Mouse (Mus musculus) megakaryocyte, adult 5-6 weeks (primary cell): ENCODE data around the gene Cyp4x1. TPM values are rescaled to one million over a fixed set of nuclear protein-coding genes. Genes with fewer than 3 reads are reported as not detected.
A peak's percentile ranks its signal among the peaks of the same experiment; 100 is the strongest.

Source experiments
- ATAC-seq: 2 replicates; pipeline ENCODE4 v1.8.0; 2016; ENCODE audit warnings: mild to moderate bottlenecking, inconsistent platforms; ENCODE audit not compliant: poor library complexity, severe bottlenecking
- total RNA-seq, 2 experiments: library from RNA; stranded (forward) in 1 of 2; stranded (reverse) in 1 of 2; fragments of 153-499, 151-499 nt in 1 of 2; fragments of 221-1000, 200-1000 nt in 1 of 2; gene quantifications; 2 replicates each; pipeline versions ENCODE4 v1.2.3 to v1.2.4; 2015 to 2017

Gene Cyp4x1
- total RNA-seq, 2 experiments from 2014 or later = not detected

DNA sequence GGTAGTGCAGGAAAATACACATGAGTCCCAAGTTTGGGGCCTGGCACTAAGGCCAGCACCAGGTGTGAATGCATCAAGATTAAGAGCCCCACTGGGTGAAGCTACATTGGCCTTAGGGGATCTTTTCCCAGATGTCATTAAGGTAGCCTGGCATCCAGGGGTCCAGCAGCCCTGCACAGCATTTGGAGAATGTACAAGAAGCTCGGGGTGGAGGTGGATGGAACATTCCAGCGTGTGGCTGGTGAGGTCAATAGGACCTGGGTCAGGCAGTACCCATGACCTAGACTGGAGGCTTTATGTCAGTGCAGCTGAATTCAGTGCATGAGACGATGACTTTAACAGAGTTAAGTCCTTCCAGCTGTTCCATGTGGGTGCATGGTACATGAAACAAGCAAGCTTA, 42.3 kb downstream of the Cyp4x1 start:
- no peak for ATAC-seq

DNA sequence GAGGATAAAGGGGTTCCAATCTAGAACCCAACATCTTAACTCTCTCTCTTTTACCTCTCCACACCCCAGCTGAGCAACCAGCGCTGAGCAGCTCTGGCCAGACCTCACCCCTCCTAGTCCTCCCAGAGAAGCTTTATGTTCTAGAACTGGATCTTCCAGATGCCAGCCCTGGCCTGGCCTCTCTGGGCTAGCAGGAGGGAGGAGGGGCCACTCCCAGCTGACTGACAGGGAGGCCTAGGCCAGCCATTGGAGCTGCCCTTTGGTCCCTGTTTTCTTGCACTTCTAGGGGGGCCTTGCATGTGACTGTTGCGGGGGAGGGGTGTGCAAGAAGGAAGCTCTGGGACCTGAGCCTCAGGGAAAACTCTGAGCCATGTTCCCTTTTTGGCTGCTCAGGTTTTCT, 43.5 kb downstream of the Cyp4x1 start:
- ATAC-seq = no peak

DNA sequence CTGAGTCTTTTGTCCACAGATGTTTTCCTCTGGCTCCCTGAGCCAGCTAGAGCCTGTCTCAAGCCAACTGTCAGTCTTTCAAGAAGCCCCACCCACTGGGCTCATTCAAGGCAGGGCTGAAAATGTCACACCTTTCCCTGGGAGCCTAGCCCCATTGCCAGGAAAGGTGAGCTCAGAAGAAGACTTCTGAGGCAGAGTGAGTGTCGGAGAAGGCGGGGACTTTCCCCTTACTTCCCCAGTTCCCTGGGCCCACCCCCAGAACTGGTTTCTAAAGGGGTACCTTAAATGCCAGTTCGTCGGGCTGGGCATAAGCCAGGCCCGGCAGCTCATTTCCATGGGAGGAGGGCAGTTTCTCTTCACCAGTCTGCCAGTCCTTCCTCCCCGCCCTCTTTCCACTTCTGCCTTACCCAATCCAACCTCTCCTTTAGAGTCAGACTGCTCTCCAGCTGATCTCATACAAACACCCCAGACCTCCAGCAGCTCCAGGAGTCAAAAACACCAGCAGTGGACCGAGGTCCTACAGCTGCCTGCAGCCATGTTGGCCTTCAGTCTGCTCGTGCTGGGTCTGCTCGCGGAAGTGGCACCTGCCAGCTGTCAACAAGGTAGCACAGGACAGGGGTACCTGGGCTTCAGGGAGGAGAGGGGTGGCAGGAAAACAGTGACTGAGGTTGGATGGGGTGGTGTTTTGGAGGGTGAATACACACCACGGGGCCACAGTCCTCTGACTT, 45.3 kb downstream of the Cyp4x1 start, which contains the start of gene Pdzk1ip1:
TSS of gene Pdzk1ip1 (plus strand) at position 98 of the 728 bp plus-strand sequence.
- ATAC-seq = peak; percentile 63

DNA sequence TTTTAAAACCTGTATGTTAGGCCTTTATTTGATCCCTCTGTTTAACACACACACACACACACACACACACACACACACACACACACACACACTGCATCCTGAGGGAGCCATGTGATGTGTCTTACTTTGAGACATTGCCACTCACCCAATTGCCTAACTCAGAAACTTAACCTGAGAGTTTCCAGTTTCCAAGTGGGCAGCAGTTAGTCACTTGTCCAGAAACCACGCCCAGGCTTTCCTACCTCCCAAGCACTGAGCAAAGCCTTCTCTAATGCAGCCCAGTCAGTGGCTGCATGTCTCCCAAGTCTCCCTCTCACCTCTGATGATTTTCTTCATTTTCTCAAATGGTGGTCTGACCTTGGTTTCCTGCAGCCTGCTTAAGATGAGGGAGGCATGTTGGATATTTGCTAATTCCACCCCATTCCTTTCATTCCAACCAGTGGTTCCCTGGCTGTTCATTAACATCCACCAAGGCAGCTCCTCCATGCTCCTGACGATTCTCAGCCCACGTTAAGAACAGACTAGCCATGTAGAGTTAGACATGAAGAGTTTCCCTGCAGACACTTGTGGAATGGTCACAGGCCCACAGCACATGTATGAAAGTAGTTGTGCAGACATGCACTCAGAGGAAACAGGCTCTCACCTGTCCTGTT, 47.2 kb downstream of the Cyp4x1 start:
- ATAC-seq = no peak

DNA sequence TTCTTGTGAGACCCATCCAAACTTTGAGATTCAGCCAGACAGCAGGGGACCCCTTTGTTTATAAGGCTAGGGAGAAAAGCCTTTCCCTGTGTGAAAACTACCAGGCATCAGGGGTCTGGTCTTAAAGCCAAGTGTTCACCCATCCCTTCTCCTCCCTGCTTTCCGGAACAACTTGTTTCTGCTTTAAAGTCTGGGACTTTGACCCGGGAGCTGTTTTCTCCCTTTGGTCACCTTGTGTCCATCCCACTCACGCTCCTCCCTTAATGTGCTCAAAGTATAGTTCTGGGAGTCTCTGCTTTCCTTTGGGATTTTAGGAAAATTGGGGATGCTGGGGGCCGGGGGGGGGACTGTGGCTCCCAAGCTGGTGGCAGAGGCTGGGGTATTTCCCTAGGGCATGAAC, 47.8 kb downstream of the Cyp4x1 start:
- no peak for ATAC-seq

DNA sequence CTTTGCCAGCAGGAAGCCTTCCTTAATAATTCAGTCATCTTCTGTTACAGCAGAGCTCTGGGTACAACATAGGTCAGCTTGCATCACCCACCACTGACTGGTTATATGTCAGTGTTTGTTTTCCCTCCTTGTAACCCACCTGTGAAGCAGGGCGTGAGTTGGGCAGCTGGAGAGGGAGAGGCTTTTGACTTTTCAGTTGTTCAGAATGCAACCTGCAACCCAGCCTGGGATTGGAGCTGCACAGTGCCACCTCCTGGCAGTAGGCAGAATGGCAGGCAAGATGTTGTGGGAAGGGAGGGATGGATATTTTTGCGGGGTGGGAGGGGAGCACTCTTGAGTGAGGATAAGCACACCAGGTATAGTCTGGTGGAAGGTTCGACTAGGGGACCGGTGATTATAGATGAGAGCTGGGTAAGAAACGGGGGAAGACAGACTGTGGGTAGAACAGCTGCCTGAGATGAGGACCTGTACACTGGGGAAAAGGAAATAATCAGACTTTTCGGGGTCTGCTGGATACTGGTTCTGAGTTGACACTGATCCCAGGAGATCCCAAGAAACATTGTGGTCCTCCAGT, 48.5 kb downstream of the Cyp4x1 start:
- ATAC-seq = peak; percentile 84

DNA sequence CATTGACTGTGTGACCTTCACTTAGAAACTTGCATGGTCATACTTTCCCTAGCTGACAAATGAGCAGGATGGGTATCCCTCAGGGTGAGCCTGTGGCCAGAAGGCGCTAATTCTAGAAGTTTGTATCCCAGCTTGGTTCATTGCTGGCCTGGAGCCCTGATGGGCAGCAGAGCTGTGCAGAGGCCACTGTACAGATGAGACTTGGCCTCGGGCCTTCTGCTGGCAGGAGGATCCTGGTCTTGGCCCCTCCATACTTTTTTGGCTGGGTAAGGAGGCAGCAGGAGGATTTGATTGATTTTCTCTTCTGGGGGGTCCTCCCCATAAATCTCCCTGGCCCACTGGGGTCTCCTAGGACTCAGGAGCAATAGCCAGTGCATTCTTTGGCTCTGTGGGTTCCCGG, 51.0 kb downstream of the Cyp4x1 start:
- ATAC-seq = no peak

DNA sequence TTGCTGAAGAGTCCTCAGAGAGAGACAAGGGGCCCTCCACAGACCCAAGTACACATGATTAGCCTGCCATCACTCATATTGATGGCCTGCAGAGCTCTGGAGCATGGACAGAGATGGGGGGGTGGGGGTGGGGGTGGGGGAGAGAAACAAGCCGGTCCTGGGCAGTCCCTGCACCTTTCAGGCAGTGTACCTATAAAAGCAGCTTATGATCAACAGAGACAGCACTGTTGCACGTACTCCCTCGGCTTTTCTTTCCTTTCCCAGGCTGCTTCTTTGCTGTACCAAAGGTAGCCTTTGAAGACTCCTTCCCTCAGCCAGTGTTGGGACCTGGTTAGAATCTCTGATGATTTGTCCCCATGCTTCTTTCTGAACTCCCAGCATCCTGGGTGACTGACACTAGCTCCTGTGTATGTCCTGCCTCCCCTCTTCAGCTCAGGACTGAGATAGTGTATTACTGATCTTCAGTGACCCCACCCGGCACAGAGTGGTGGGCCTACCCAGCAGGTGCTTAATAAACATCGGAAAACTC, 54.2 kb downstream of the Cyp4x1 start:
- no peak for ATAC-seq

DNA sequence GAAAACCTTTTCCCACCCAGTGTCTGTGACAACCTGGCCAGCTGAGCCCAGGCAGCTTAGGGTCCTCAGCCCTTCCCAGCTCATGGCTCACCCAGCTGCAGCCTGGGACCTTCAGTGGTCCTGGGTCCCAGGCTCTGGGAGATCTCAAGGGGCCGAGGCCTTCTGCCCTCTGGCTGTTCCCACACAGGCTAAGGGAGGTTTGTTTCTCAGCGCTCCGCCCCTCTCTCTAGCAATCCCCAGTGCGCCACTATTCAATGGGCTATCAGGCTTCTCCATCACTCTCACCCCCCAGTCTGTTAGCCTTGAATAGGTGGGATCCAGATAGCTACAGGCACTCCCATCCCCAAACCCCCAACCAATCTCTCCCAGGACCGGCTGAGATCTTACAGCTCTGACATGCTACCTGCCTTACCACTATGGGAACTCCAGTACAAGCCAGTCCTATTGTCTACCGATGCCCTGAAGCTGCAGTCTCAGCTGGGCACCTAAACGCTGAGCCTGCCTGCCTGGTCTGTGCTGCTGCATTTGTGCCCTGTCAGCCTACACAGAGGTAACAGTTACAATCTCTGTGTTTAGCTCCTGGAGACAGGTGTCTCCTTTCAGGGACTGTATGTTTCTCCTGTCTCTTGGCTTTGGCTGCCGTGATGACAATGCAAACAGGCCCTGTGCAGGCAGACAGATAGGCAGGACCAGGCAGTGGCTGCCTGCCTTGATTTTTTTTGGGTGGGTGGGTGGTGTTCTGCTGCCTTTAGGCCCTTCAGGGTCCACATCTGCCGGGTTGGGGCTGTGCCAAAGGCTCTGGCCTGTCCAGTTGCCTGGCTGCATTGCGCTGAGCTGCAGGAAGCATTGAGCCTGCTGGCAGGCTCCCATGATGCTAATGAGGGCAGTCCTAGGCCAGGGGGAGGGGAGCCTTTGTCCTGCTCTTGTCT, 54.9 kb downstream of the Cyp4x1 start:
- no peak for ATAC-seq

DNA sequence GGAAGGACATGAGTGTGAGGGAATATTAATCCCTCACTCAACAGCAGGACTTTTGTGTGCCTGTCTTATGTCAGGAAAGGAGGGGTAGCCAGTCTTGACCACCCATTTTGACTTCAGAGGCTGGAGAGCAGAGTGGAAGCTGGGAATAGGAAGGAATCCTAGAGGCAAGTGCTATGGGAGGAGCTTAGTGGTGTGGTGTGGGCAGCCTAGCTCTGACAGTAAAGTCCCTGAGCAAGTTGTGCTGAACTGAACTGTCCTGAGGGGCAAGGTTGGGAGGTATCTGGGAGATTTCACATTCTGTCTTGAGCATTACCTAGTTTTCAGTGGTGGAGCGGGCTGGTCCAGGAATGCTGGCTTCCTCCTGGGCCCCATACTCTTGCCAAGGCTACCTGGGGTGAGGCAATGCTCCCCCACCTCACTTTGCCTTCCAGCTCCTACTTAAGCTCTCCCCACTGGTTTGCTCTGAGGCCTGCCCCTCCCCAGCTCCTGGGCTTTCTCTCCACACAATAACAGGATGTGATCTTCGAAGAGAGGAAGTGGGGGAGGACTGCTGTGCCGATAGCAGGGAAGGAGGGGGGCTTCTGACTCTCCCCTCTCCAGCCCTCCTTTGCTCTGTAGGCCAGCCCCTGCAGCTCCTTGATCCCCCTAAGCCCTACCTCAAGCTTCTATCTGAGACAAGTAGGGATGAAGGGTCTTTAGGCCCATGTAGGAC, 58.7 kb downstream of the Cyp4x1 start:
- peak; percentile 75 for ATAC-seq

DNA sequence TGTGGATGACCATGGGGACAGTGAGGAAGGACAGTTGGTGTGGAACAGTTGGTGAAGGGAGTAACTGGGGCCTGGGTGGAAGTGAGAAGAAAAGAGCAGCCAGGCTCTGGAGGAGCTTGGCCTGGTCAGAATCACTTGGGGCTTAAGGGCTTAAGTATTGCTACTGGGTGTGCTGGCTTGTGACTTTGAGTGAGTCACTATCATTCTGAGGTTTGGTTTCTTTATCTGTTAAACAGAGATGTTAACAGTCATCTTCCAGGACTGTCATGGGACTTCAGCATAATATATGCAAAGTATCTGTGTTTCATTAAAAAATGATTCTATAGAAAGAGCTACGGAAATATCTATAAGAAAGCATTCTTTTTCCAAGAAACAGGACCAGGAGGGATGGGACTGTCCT, 59.3 kb downstream of the Cyp4x1 start:
- ATAC-seq = no peak

DNA sequence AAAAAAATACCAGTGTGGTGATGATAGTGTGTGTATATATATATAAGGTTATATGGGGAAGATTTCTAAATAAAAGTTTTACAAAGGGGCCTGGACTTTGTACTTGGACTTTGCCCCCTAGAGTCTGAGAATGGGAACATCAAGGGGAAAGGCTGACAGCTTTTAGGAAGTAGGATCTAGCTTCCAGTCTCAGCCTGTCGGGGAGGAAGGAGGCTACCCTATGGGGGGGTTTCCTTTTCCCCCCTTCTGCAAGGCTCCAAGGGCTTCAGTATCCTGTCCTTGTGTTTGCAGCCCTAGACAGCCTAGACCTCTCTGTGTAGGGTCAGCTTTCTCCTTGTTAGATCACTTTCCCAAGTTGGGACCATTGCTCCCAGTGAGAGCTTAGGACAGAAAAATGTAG, 62.4 kb downstream of the Cyp4x1 start:
- 0 out of 2 replicates have a peak, but pooled peaks have one; percentile 17 for ATAC-seq

DNA sequence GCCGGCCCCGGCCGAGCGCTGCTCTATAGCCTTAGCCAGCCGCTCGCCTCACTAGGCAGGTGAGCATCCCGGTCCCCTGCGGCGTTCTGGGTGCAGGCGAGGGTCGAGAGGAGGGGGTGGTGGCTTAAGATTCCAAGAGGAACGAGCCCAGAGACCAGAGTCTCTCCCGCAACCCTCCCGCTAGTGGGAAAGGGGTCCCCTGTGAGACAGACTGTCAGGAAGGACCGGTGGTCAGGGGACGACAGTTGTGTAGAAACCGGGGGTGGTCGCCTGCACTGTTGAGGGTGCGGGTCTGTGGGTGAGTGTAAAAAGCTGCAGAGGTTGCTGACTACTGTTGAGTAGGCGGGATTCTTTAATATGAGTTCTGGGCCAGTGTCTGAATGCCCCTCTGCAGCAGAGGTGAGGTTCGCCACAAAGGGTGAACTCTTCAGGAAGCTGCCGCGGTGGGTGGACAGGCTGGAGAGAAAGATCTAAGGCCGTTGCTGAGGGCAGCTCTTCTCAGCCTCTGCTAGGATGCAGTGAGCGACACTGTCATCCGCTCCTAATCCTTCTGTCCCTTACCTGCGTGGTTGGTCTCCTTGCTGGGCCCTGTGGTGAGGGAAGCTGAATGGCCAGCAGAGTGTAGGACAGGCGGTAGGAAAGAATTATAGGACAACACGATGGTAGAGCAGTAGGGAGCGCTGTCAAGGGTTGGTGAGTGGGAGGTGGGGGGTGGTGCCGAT, 70.4 kb downstream of the Cyp4x1 start:
- ATAC-seq = 0 out of 2 replicates have a peak, but pooled peaks have one; percentile 4

DNA sequence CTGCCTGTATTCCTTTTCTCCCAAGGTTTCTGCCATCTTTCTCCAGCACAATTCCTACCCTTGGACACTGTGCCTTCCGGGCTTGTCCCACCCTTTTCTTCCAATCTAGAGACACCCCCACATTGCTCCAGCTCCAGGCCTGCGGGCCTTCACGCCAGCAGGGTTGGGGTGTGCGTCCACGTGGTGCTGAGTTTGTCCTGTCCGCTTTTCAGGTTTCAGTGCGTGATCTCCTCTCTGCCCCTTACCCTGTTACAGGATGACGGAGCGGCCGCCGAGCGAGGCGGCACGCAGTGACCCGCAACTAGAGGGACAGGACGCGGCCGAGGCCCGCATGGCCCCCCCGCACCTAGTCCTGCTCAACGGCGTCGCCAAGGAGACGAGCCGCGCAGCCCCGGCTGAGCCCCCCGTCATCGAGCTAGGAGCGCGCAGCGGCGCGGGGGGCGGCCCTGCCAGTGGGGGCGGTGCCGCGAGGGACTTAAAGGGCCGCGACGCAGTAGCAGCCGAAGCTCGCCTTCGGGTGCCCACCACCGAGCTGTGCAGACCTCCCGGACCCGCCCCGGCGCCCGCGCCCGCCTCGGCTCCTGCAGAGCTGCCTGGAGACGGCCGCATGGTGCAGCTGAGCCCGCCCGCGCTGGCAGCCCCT, 71.1 kb downstream of the Cyp4x1 start:
- ATAC-seq = peak; percentile 36

DNA sequence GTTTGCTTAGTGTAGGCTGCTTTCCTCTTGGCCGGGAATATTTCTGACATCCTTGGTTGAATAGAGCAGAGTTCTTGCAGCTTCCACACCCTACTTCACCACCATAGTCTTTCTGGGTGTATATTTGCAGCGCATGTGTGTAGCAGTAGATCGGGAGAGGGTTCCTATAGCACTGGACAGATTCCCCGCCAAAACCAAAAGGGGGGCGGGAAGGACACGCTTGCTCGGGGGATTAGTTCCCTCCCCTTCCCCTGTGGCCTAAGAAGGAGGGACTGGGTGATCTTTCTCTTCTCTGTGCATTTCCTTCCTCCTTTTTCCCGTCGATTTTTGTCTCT, 71.6 kb downstream of the Cyp4x1 start:
- peak; percentile 33; the same call in 1 of the 2 replicates for ATAC-seq

DNA sequence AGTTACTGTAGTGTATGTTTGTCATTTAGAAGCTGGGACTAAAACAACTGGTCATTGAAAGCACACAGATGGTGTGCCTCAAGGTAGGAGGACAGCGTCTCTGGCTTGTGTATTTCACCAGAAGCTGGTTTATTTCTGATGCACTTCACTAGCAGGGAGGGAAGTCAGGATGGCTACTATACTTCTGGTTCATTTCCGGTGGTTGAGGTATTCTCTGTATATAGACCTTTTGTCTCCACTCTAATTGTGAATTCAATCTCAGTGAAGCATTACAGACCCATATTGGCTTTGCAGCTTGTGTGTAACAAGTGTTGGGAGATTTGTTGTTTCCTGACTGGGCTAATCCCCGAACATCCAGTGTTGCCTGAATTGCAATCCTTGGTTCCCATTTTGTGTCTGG, 73.3 kb downstream of the Cyp4x1 start:
- ATAC-seq = no peak

DNA sequence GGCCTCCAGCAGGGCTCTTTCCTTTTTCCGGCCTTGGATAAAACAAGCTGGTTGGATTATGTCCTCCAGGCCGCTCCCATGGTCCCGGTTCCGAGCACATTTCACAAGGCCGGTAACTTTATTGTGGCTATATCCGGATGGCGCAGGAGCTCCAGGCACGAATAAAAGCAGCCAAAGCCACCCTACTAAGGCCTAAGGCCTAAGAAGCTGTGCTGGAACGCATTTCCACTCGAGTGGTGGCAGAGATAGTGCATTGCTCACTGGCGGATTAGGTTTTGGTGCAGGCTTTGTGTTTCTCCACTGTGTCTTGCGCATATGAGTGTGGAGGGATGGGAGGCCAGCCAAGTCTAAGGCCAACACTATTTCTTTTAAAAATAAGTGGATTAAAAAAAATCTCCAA, 74.2 kb downstream of the Cyp4x1 start:
- no peak for ATAC-seq

DNA sequence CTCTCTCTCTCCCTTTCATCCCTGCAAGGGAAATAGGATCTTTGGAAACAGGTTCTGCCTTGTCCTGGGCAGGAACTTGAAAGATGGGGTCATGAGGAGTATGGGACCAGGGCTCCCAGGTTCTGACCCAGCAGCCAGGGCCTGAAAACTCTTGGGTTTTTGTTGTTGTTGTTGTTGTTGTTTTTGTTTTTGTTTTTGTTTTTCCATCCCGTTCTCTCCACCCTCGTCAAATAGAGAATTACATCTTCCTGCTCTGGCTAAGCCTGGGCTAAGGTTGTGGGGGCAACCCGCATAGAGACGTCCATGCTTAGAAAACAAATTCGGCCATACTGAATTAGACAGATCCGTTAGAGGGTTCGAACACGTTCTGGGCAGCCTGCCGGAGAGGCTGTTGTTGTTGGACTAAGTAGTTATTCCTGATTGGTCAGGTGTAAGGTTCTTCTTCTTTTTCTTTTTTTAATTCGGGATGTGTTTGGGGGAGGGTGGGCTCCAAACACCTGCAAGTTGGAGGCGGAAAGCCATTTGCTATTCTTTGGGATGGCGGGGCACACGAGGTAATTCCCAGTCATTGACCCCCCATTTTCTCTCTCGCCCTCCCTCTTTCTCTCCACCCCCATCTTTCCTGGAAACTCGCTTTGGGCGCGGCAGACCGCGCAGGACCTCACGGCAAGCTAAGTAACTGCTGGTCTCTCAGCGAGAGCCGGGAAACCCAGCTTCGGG, 75.0 kb downstream of the Cyp4x1 start:
- ATAC-seq = no peak
